Mouse (Mus musculus): ENCODE measurements around the gene Grik2. TPM values are rescaled to one million over a fixed set of nuclear protein-coding genes. Genes with fewer than 3 reads are reported as not detected.

The Grik2 gene
- polyA plus RNA-seq (2014; fragmentation: Nextera tagmentation; extraction: Ambion mirVana) = 10.2 and 12.3 TPM in 2 replicates

DNA sequence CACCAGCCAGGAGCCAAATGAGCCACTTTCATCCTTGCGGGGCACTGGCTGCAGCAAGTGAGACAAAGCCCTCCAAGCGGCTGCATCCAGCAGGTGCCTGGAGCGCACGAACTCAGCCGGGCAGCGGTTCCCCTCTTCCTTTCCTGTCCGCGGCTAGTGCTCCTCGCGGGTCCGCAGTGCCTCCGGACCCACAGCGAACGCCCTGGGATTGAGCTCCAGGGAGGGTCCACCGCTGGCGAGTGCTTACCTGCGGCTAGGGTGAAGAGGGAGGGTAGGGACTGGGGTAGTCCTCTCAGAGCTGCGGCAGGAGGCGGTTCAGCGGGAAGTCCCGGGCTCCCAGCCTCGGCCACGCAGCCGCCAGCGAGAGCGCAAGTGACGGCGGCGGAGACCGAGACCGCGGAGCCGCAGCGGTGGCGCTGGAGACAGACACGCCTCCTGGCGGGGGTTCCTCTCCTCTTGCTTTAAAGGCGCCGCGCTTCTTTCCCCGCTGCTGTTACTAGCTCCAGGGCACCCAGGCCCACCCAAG, at the start of gene Grik2:
Gene Grik2 (minus strand): TSS at position 386 of the 526 bp plus-strand sequence.
- peak; percentile 85 for DNase-seq (ENCODE audit: low spot score)
- Histone ChIP-seq H3K4me1 (replicated peaks; ENCODE audit: control insufficient read depth, insufficient read depth, low read length) (no peaks in the 10 kb centered on the region), H3K4me2 (replicated peaks; ENCODE audit: low read depth, low read length) (peak within 1 kb of the TSS; percentile 67), H3K27me3 (ENCODE audit: control insufficient read depth, insufficient read depth, low read length) (no peaks in the 10 kb centered on the region), H3K36me3 (ENCODE audit: control insufficient read depth, insufficient read depth, low read length) (no peaks in the 10 kb centered on the region), H3K9me3 (ENCODE audit: control insufficient read depth, low read length) (no peaks in the 10 kb centered on the region), H3K4me3 (ENCODE audit: low read depth, low read length) (peak within 1 kb of the TSS; percentile 64), H3K27ac (ENCODE audit: low read depth, low read length) (peak within 1 kb of the TSS; percentile 71; the same call in 1 of the 2 replicates), H3K9ac (ENCODE audit: low read depth, low read length) (peak within 1 kb of the TSS; percentile 80)
- WGBS = under 1% methylated on average over 40 of the region's 41 CpGs
- ATAC-seq (ENCODE audit: low FRiP score) = peak; percentile 91

DNA sequence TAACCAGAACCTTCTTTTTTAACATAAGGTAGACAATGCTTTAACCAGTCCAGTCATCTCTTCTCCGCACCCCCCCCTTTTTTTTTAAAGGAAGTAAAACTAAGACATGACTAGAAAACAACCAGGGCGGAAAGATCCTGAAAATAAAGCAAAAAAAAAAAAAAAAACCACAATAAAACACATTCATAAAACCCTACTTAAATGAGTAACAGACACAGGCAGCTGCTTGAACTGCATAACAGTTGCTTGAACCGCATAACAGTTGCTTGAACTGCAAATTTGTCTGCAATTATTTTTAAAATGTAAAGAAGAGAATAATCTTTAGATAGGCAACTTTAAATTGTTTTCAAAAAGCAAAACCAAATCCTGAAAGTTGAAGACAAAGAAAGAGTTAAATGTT, 45.8 kb upstream of the Grik2 start:
- H3K27ac ChIP-seq (ENCODE audit: low read depth, low read length) = no peak overlapping the region
- no peaks in the 10 kb centered on the region for H3K4me1 ChIP-seq (replicated peaks; ENCODE audit: control insufficient read depth, insufficient read depth, low read length)
- WGBS = 89% methylated on average over 3 of the region's 3 CpGs
- H3K36me3 ChIP-seq (ENCODE audit: control insufficient read depth, insufficient read depth, low read length) = no peaks in the 10 kb centered on the region
- ATAC-seq (ENCODE audit: low FRiP score) (no peak), DNase-seq (ENCODE audit: low spot score) (no peak)
- no peak overlapping the region for H3K9ac ChIP-seq (ENCODE audit: low read depth, low read length)
- no peaks in the 10 kb centered on the region for H3K27me3 ChIP-seq (ENCODE audit: control insufficient read depth, insufficient read depth, low read length)
- H3K4me3 ChIP-seq (ENCODE audit: low read depth, low read length) = no peak overlapping the region
- H3K9me3 ChIP-seq (ENCODE audit: control insufficient read depth, low read length) = no peaks in the 10 kb centered on the region
- no peak overlapping the region for H3K4me2 ChIP-seq (replicated peaks; ENCODE audit: low read depth, low read length)

DNA sequence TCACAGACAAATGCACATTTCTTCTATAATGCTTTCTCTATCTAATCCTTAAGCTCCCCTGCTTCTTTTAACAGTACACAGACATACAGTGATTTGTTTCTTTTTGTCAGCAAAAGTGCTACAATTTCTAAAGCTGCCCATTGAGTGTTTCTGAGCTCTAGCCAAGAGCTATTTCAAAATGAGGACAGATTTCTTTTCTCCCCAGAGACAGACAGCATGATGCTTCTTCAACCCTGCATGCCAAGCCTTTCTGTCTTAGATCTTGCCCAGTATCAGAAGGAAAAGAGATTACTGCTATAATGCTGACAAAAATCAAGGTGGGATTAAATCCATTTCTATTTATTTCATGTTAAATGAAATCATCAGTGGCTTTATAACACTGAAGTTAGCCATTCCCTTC, 18.7 kb upstream of the Grik2 start:
- Histone ChIP-seq H3K27me3 (ENCODE audit: control insufficient read depth, insufficient read depth, low read length) (no peaks in the 10 kb centered on the region), H3K4me3 (ENCODE audit: low read depth, low read length) (no peak overlapping the region), H3K4me1 (replicated peaks; ENCODE audit: control insufficient read depth, insufficient read depth, low read length) (no peaks in the 10 kb centered on the region), H3K9me3 (ENCODE audit: control insufficient read depth, low read length) (no peaks in the 10 kb centered on the region), H3K27ac (ENCODE audit: low read depth, low read length) (no peak overlapping the region), H3K4me2 (replicated peaks; ENCODE audit: low read depth, low read length) (no peak overlapping the region), H3K36me3 (ENCODE audit: control insufficient read depth, insufficient read depth, low read length) (no peaks in the 10 kb centered on the region), H3K9ac (ENCODE audit: low read depth, low read length) (no peak overlapping the region)
- no peak for DNase-seq (ENCODE audit: low spot score)
- no peak for ATAC-seq (ENCODE audit: low FRiP score)

DNA sequence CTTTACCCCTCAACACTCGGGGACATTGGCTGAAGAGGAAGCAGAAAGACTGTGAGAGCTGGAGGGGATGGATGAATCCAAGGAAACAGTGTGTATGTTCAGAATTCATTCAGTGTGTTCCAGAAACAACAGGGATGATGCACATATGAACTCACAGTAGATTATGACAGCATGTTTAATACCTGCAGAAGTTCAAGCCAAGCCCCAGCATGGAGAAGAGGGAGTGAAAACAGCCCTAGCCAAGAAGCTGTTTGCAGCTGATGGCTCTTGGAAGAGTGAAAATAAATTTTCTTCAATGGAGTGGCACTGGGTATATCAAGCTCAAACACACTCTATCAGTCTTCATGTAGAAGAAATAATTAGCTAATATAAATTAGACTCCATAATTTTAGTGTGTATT, 12.4 kb upstream of the Grik2 start:
- H3K4me1 ChIP-seq (replicated peaks; ENCODE audit: control insufficient read depth, insufficient read depth, low read length) = no peaks in the 10 kb centered on the region

DNA sequence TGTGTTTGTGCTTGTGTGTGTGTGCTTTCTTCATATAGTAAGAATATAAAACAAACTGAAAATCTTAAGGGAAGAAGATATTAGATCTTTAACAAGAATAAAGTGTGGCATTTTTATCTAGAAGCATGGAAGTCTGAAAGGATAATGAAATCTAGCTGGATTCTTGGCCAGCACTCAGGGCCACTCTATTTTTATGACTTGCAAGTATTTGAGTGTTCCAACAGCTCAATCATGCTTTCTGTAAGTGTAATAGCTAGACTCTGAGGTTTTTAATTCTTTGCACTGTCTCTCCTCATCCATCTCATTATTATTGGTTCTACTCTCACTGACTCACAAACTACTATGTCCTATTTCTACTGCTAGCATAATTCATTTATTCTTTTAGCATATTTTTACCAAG, 5.6 kb upstream of the Grik2 start:
- no peak overlapping the region for H3K27ac ChIP-seq (ENCODE audit: low read depth, low read length)
- no peaks in the 10 kb centered on the region for H3K9me3 ChIP-seq (ENCODE audit: control insufficient read depth, low read length)
- no peak overlapping the region for H3K4me2 ChIP-seq (replicated peaks; ENCODE audit: low read depth, low read length)
- no peaks in the 10 kb centered on the region for H3K27me3 ChIP-seq (ENCODE audit: control insufficient read depth, insufficient read depth, low read length)
- H3K4me3 ChIP-seq (ENCODE audit: low read depth, low read length) = no peak overlapping the region
- no peak for DNase-seq (ENCODE audit: low spot score)
- H3K4me1 ChIP-seq (replicated peaks; ENCODE audit: control insufficient read depth, insufficient read depth, low read length) = no peaks in the 10 kb centered on the region
- H3K36me3 ChIP-seq (ENCODE audit: control insufficient read depth, insufficient read depth, low read length) = no peaks in the 10 kb centered on the region
- no peak overlapping the region for H3K9ac ChIP-seq (ENCODE audit: low read depth, low read length)
- ATAC-seq (ENCODE audit: low FRiP score) = no peak

More for the DNA sequence above, 12.4 kb upstream of the Grik2 start:
- Histone ChIP-seq H3K27me3 (ENCODE audit: control insufficient read depth, insufficient read depth, low read length) (no peaks in the 10 kb centered on the region), H3K9me3 (ENCODE audit: control insufficient read depth, low read length) (no peaks in the 10 kb centered on the region), H3K4me3 (ENCODE audit: low read depth, low read length) (no peak overlapping the region), H3K27ac (ENCODE audit: low read depth, low read length) (no peak overlapping the region), H3K4me2 (replicated peaks; ENCODE audit: low read depth, low read length) (no peak overlapping the region), H3K9ac (ENCODE audit: low read depth, low read length) (no peak overlapping the region), H3K36me3 (ENCODE audit: control insufficient read depth, insufficient read depth, low read length) (no peaks in the 10 kb centered on the region)
- WGBS = 90% methylated on average over 1 of the region's 1 CpGs
- DNase-seq (ENCODE audit: low spot score) = no peak
- ATAC-seq (ENCODE audit: low FRiP score) = no peak

DNA sequence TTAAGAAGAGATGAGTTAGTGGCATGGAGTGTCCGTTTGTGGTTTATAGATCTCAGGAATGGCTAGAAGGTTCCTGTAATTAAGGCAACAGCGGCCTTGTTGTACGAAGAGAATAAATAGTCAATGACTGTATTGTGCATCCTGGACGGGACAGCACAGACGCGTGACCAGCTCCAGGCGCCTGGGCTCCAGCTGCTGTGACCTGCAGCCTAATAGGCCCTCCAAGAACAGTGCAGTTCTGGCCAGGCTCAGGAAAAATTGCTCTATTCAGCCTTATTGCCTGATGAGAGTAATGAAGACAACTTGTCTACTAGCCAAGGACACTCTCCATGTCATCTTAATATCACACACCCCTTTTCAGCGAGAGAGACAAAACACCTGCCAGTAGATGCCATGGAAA, 1.8 kb upstream of the Grik2 start:
- Histone ChIP-seq H3K27ac (ENCODE audit: low read depth, low read length) (no peak overlapping the region), H3K27me3 (ENCODE audit: control insufficient read depth, insufficient read depth, low read length) (no peaks in the 10 kb centered on the region), H3K4me3 (ENCODE audit: low read depth, low read length) (no peak overlapping the region), H3K9ac (ENCODE audit: low read depth, low read length) (no peak overlapping the region), H3K4me1 (replicated peaks; ENCODE audit: control insufficient read depth, insufficient read depth, low read length) (no peaks in the 10 kb centered on the region), H3K4me2 (replicated peaks; ENCODE audit: low read depth, low read length) (no peak overlapping the region), H3K36me3 (ENCODE audit: control insufficient read depth, insufficient read depth, low read length) (no peaks in the 10 kb centered on the region), H3K9me3 (ENCODE audit: control insufficient read depth, low read length) (no peaks in the 10 kb centered on the region)
- WGBS = 57% methylated on average over 8 of the region's 8 CpGs
- DNase-seq (ENCODE audit: low spot score) = no peak
- ATAC-seq (ENCODE audit: low FRiP score) = no peak

DNA sequence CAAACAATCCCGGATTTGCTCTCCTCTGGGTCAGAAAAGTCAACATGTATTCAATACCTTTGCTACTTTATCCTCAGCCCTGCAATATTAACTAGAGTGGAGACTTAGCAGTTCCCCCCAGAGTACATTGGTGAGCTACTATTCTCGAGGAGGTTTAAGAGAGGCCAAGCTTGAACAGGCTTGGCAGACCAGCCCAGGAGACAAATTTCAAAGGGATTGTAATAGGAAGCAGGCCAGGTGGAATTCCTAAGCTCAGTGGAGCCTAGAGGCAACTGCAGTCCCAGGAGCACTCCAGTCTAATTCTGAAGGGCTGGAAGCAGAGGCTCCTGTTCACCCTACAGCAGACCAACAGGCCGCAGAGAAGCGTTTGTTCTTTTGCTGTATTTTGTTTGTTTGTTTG, 1.1 kb upstream of the Grik2 start:
- no peaks in the 10 kb centered on the region for H3K9me3 ChIP-seq (ENCODE audit: control insufficient read depth, low read length)
- WGBS = 52% methylated on average over 4 of the region's 4 CpGs
- H3K4me1 ChIP-seq (replicated peaks; ENCODE audit: control insufficient read depth, insufficient read depth, low read length) = no peaks in the 10 kb centered on the region
- no peak overlapping the region for H3K4me3 ChIP-seq (ENCODE audit: low read depth, low read length)
- no peak overlapping the region for H3K27ac ChIP-seq (ENCODE audit: low read depth, low read length)
- no peak overlapping the region for H3K4me2 ChIP-seq (replicated peaks; ENCODE audit: low read depth, low read length)
- no peak for ATAC-seq (ENCODE audit: low FRiP score)
- no peaks in the 10 kb centered on the region for H3K27me3 ChIP-seq (ENCODE audit: control insufficient read depth, insufficient read depth, low read length)
- no peaks in the 10 kb centered on the region for H3K36me3 ChIP-seq (ENCODE audit: control insufficient read depth, insufficient read depth, low read length)
- H3K9ac ChIP-seq (ENCODE audit: low read depth, low read length) = no peak overlapping the region
- DNase-seq (ENCODE audit: low spot score) = no peak

DNA sequence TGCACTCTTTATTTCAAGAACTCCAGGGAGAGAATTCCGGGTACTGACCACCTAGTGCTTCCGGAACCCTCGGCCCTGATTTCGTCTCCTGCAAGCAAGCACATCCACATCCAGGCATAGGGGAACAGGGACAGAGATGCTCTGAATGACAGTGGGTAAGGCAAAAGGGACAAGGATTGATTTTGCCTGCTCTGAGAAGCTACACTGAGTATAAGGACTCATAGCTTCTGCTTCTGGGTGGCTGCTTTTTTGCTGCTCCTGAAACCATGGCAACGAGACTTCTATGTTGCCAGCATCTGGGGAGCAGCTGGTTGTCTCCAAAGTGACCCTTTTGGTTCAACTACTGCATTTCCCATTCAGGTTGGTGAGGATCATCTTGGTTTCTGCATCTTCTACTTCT, 348 bp upstream of the Grik2 start:
- no peaks in the 10 kb centered on the region for H3K36me3 ChIP-seq (ENCODE audit: control insufficient read depth, insufficient read depth, low read length)
- 9% methylated on average over 5 of the region's 5 CpGs for WGBS
- H3K27ac ChIP-seq (ENCODE audit: low read depth, low read length) = 0 out of 2 replicates have a peak overlapping the region, but pooled peaks have one; percentile 10
- no peaks in the 10 kb centered on the region for H3K4me1 ChIP-seq (replicated peaks; ENCODE audit: control insufficient read depth, insufficient read depth, low read length)
- DNase-seq (ENCODE audit: low spot score) (peak; percentile 37), ATAC-seq (ENCODE audit: low FRiP score) (peak; percentile 52)
- H3K4me2 ChIP-seq (replicated peaks; ENCODE audit: low read depth, low read length) = peak overlapping the region; percentile 67
- no peaks in the 10 kb centered on the region for H3K9me3 ChIP-seq (ENCODE audit: control insufficient read depth, low read length)
- H3K9ac ChIP-seq (ENCODE audit: low read depth, low read length) = peak overlapping the region; percentile 80
- peak overlapping the region; percentile 64 for H3K4me3 ChIP-seq (ENCODE audit: low read depth, low read length)
- no peaks in the 10 kb centered on the region for H3K27me3 ChIP-seq (ENCODE audit: control insufficient read depth, insufficient read depth, low read length)

DNA sequence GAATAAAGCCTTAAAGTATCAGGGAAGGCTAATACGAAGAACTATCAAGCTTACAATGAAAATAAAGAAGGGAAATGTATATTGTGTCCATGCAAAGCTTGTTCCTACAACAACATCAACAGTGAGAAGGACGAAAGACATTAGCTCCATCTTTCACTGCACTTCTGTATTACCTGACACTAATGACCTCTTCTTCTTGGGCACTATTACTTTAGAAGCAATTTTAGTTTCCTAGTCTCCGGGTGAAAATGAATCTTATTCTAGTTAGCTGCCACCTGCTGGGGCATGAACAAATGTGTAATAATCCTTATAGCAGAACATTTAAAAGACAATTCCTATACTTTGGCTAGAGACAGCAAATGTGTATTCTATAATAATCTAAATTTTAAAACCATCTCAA, 1.9 kb downstream of the Grik2 start:
- no peak overlapping the region for H3K9ac ChIP-seq (ENCODE audit: low read depth, low read length)
- no peaks in the 10 kb centered on the region for H3K27me3 ChIP-seq (ENCODE audit: control insufficient read depth, insufficient read depth, low read length)
- H3K4me2 ChIP-seq (replicated peaks; ENCODE audit: low read depth, low read length) = no peak overlapping the region; the same call in 1 of the 2 replicates
- H3K4me1 ChIP-seq (replicated peaks; ENCODE audit: control insufficient read depth, insufficient read depth, low read length) = no peaks in the 10 kb centered on the region
- H3K27ac ChIP-seq (ENCODE audit: low read depth, low read length) = no peak overlapping the region
- H3K9me3 ChIP-seq (ENCODE audit: control insufficient read depth, low read length) = no peaks in the 10 kb centered on the region
- H3K4me3 ChIP-seq (ENCODE audit: low read depth, low read length) = peak overlapping the region; percentile 6; the same call in 1 of the 2 replicates
- DNase-seq (ENCODE audit: low spot score) (no peak), ATAC-seq (ENCODE audit: low FRiP score) (no peak)
- no peaks in the 10 kb centered on the region for H3K36me3 ChIP-seq (ENCODE audit: control insufficient read depth, insufficient read depth, low read length)
- 56% methylated on average over 3 of the region's 3 CpGs for WGBS
